Mouse (Mus musculus) left cerebral cortex, adult 18-20 months (tissue): ENCODE results near the gene Ttc9b. TPM values are rescaled to one million over a fixed set of nuclear protein-coding genes. Genes with fewer than 3 reads are reported as not detected.
"Not testable (repeated sequence)": the region's sequence is repeated elsewhere in the genome, so short reads cannot be mapped to it uniquely, and the experiment has no call there.

ENCODE experiments used
- DNase-seq, 2 experiments: peaks; one replicate each; pipeline ENCODE4 v3.0.0; 2021 to 2022; ENCODE audit warnings: low spot score in 2 of 2, mixed read lengths in 1 of 2
- total RNA-seq, 2 experiments: library from RNA; stranded (reverse); gene quantifications; 2 replicates each; pipeline ENCODE4 v1.2.3; 2021

The Ttc9b gene
- total RNA-seq, 2 experiments from 2014 or later, result 88.9 to 93.4 TPM

- DNase-seq, result no peak
These were observed 19.0 kb upstream of the Ttc9b start for GRCm38 (mm10) chr7:27634691-27635090.

GRCm38 (mm10) chr7:27635094-27635493 is 18.6 kb upstream of the Ttc9b start:
- not testable (repeated sequence) for DNase-seq

- no peak for DNase-seq
These were observed 9.2 kb upstream of the Ttc9b start for GRCm38 (mm10) chr7:27644471-27644870.

GRCm38 (mm10) chr7:27646516-27646915 is 7.2 kb upstream of the Ttc9b start:
- DNase-seq, result no peak

GRCm38 (mm10) chr7:27647281-27648002 is 6.3 kb upstream of the Ttc9b start:
- no peak for DNase-seq

GRCm38 (mm10) chr7:27649723-27650122 is 4.0 kb upstream of the Ttc9b start:
- no peak for DNase-seq

- DNase-seq, result peak; percentile 77 to 80
These were observed 2.8 kb upstream of the Ttc9b start for GRCm38 (mm10) chr7:27650949-27651348.

- DNase-seq, result peak; percentile 64 to 66
These were observed 1.0 kb downstream of the Ttc9b start for GRCm38 (mm10) chr7:27654607-27655276.

GRCm38 (mm10) chr7:27655545-27655944 is 1.8 kb downstream of the Ttc9b start:
- peak; percentile 43 to 71 for DNase-seq

- DNase-seq, result no peak
These were observed 2.9 kb downstream of the Ttc9b start for GRCm38 (mm10) chr7:27656600-27656999.

GRCm38 (mm10) chr7:27657824-27658395 is 4.2 kb downstream of the Ttc9b start:
- peak in 1 of 2 experiments; percentile 35 for DNase-seq

- DNase-seq, result no peak
These were observed 5.3 kb downstream of the Ttc9b start for GRCm38 (mm10) chr7:27658712-27659663.

- DNase-seq, result no peak
These were observed 8.3 kb downstream of the Ttc9b start for GRCm38 (mm10) chr7:27662038-27662437.

GRCm38 (mm10) chr7:27673064-27673574 is 19.4 kb downstream of the Ttc9b start:
- DNase-seq, result no peak

- DNase-seq, result no peak
These were observed 19.9 kb downstream of the Ttc9b start for GRCm38 (mm10) chr7:27673575-27674131.

- no peak for DNase-seq
These were observed 20.4 kb downstream of the Ttc9b start for GRCm38 (mm10) chr7:27674195-27674521.

- peak; percentile 94 to 97 for DNase-seq
These were observed 21.0 kb downstream of the Ttc9b start, which contains the start of gene Map3k10 for GRCm38 (mm10) chr7:27674522-27675221. Gene Map3k10, minus strand, starts transcription at chr7:27674598.

GRCm38 (mm10) chr7:27675222-27675612 is 21.5 kb downstream of the Ttc9b start:
- DNase-seq, result no peak

- no peak for DNase-seq
These were observed 29.5 kb downstream of the Ttc9b start for GRCm38 (mm10) chr7:27683218-27683617.

GRCm38 (mm10) chr7:27685220-27685619 is 31.5 kb downstream of the Ttc9b start:
- DNase-seq, result no peak
